Mouse (Mus musculus) liver, embryonic 11.5 days (tissue): ENCODE results near the gene Rnf220. TPM values are rescaled to one million over a fixed set of nuclear protein-coding genes. Genes with fewer than 3 reads are reported as not detected.

Experiments
- ATAC-seq: fragments of 200-750 bp; cut with Nextera tagmentation; replicated peaks from 2 replicates; pipeline ENCODE4 v1.8.0; 2017; ENCODE audit warnings: moderate number of reproducible peaks, mild to moderate bottlenecking, moderate TSS enrichment, moderate library complexity; ENCODE audit not compliant: low FRiP score
- DNase-seq: peaks from one replicate; pipeline ENCODE4 v3.0.0-alpha.2; 2017; ENCODE audit warnings: low spot score
- H3K27ac ChIP-seq: fragments of 300-500 bp; sonication (generic); 2 replicates; pipeline ENCODE4 v1.5.1; 2014; ENCODE audit warnings: mild to moderate bottlenecking, low read depth, low read length, control low read depth
- H3K27me3 ChIP-seq: fragments of 300-500 bp; sonication (generic); replicated peaks from 2 replicates; pipeline ENCODE4 v1.6.1; 2014; ENCODE audit warnings: low read length, mixed read lengths; ENCODE audit not compliant: control insufficient read depth, insufficient read depth
- H3K36me3 ChIP-seq: fragments of 300-500 bp; sonication (generic); 2 replicates; pipeline ENCODE4 v1.6.1; 2014; ENCODE audit warnings: mild to moderate bottlenecking, low read length, moderate library complexity, mixed read lengths; ENCODE audit not compliant: control insufficient read depth, insufficient read depth
- H3K4me1 ChIP-seq: fragments of 300-500 bp; sonication (generic); replicated peaks from 2 replicates; pipeline ENCODE4 v1.6.1; 2014; ENCODE audit warnings: low read length, mixed read lengths; ENCODE audit not compliant: control insufficient read depth, insufficient read depth
- H3K4me2 ChIP-seq: fragments of 300-500 bp; sonication (generic); 2 replicates; pipeline ENCODE4 v1.6.1; 2014; ENCODE audit warnings: mild to moderate bottlenecking, control low read depth, moderate library complexity
- H3K4me3 ChIP-seq: fragments of 300-500 bp; sonication (generic); 2 replicates; pipeline ENCODE4 v1.5.1; 2014; ENCODE audit warnings: low read depth, low read length, control low read depth
- H3K9ac ChIP-seq: fragments of 300-500 bp; sonication (generic); 2 replicates; pipeline ENCODE4 v1.6.1; 2014; ENCODE audit warnings: low read depth, low read length, control low read depth
- H3K9me3 ChIP-seq: fragments of 300-500 bp; sonication (generic); 2 replicates; pipeline ENCODE4 v1.6.1; 2016; ENCODE audit warnings: low read length, inconsistent platforms, mixed read lengths; ENCODE audit not compliant: control insufficient read depth
- WGBS: fragments of 180-500 bp; shearing (Covaris S2); extraction: QIAGEN DNeasy Blood & Tissue Kit; methylation state at CpG from one replicate; pipeline ENCODE4 v1.1.7; 2014; 5-methylcytosine and 5-hydroxymethylcytosine counted together
- polyA plus RNA-seq: library from polyadenylated mRNA; unstranded; fragments of >200 nt; fragmentation: Nextera tagmentation; extraction: Ambion mirVana; gene quantifications from 2 replicates; pipeline ENCODE4 v1.2.1, GENCODE M21; 2014

Gene Rnf220
- polyA plus RNA-seq, 1 experiment from 2014 or later, result 70.9 TPM

- 15% methylated on average over 1 of the region's 1 CpGs for WGBS
- H3K36me3 ChIP-seq, result no peaks in the 10 kb centered on the region
- peaks cover 9% of the 10 kb centered on the region for H3K4me1 ChIP-seq
- ATAC-seq, result no peak
- no peak overlapping the region for H3K4me2 ChIP-seq
- no peaks in the 10 kb centered on the region for H3K9me3 ChIP-seq
- H3K4me3 ChIP-seq, result no peak overlapping the region
- no peak for DNase-seq
- no peak overlapping the region for H3K27ac ChIP-seq
- no peak overlapping the region for H3K9ac ChIP-seq
- H3K27me3 ChIP-seq, result no peaks in the 10 kb centered on the region; the same call in 1 of the 2 replicates
Observed at GRCm38 (mm10) chr4:117527952-117528351, 31.1 kb upstream of the Rnf220 start.

- Histone ChIP-seq H3K9ac (no peak overlapping the region), H3K27me3 (no peaks in the 10 kb centered on the region; the same call in none of the 2 replicates), H3K27ac (no peak overlapping the region), H3K4me1 (peaks cover 9% of the 10 kb centered on the region), H3K9me3 (no peaks in the 10 kb centered on the region), H3K4me2 (no peak overlapping the region), H3K4me3 (no peak overlapping the region), H3K36me3 (no peaks in the 10 kb centered on the region)
- DNase-seq (no peak), ATAC-seq (no peak)
- 66% methylated on average over 9 of the region's 9 CpGs for WGBS
Observed at GRCm38 (mm10) chr4:117527116-117527899, 30.5 kb upstream of the Rnf220 start.

- Histone ChIP-seq H3K4me2 (peak overlapping the region; percentile 28; the same call in 1 of the 2 replicates), H3K9me3 (no peaks in the 10 kb centered on the region), H3K27ac (no peak overlapping the region), H3K27me3 (no peaks in the 10 kb centered on the region; the same call in none of the 2 replicates), H3K4me3 (no peak overlapping the region), H3K4me1 (peaks cover 9% of the 10 kb centered on the region), H3K36me3 (no peaks in the 10 kb centered on the region), H3K9ac (no peak overlapping the region)
- DNase-seq, result no peak
- 59% methylated on average over 5 of the region's 5 CpGs for WGBS
- ATAC-seq, result peak; percentile 92
Observed at GRCm38 (mm10) chr4:117525990-117526389, 29.1 kb upstream of the Rnf220 start.

- H3K9me3 ChIP-seq, result no peaks in the 10 kb centered on the region
- H3K4me1 ChIP-seq, result peaks cover 9% of the 10 kb centered on the region
- no peaks in the 10 kb centered on the region; the same call in 1 of the 2 replicates for H3K27me3 ChIP-seq
- DNase-seq (no peak), ATAC-seq (no peak)
- H3K4me2 ChIP-seq, result no peak overlapping the region
- no peaks in the 10 kb centered on the region for H3K36me3 ChIP-seq
- 55% methylated on average over 2 of the region's 2 CpGs for WGBS
- no peak overlapping the region for H3K4me3 ChIP-seq
- H3K27ac ChIP-seq, result no peak overlapping the region
- no peak overlapping the region for H3K9ac ChIP-seq
Observed at GRCm38 (mm10) chr4:117521350-117521749, 24.5 kb upstream of the Rnf220 start.

GRCm38 (mm10) chr4:117518246-117518645, 21.4 kb upstream of the Rnf220 start:
- 87% methylated on average over 4 of the region's 4 CpGs for WGBS
- H3K27me3 ChIP-seq, result no peaks in the 10 kb centered on the region; the same call in 1 of the 2 replicates
- H3K27ac ChIP-seq, result no peak overlapping the region
- no peaks in the 10 kb centered on the region for H3K9me3 ChIP-seq
- no peaks in the 10 kb centered on the region for H3K36me3 ChIP-seq
- H3K9ac ChIP-seq, result no peak overlapping the region
- DNase-seq (no peak), ATAC-seq (no peak)
- H3K4me3 ChIP-seq, result no peak overlapping the region
- H3K4me2 ChIP-seq, result no peak overlapping the region
- no peaks in the 10 kb centered on the region for H3K4me1 ChIP-seq

GRCm38 (mm10) chr4:117499043-117499442, 2.2 kb upstream of the Rnf220 start:
- no peak overlapping the region for H3K4me3 ChIP-seq
- H3K27me3 ChIP-seq, result peaks cover 46% of the 10 kb centered on the region
- H3K4me1 ChIP-seq, result peaks cover 26% of the 10 kb centered on the region
- no peak overlapping the region for H3K4me2 ChIP-seq
- DNase-seq (no peak), ATAC-seq (no peak)
- H3K9me3 ChIP-seq, result no peaks in the 10 kb centered on the region
- 79% methylated on average over 8 of the region's 8 CpGs for WGBS
- no peaks in the 10 kb centered on the region for H3K36me3 ChIP-seq
- H3K27ac ChIP-seq, result no peak overlapping the region
- no peak overlapping the region for H3K9ac ChIP-seq

- ATAC-seq (no peak), DNase-seq (peak; percentile 47)
- H3K27me3 ChIP-seq, result peaks cover 76% of the 10 kb centered on the region
- peak overlapping the region; percentile 94 for H3K4me2 ChIP-seq
- H3K9ac ChIP-seq, result peak overlapping the region; percentile 36; the same call in 1 of the 2 replicates
- H3K4me1 ChIP-seq, result peaks cover 26% of the 10 kb centered on the region
- H3K9me3 ChIP-seq, result no peaks in the 10 kb centered on the region
- peak overlapping the region; percentile 54 for H3K4me3 ChIP-seq
- no peak overlapping the region for H3K27ac ChIP-seq
- no peaks in the 10 kb centered on the region for H3K36me3 ChIP-seq
- 2% methylated on average over 33 of the region's 33 CpGs for WGBS
Observed at GRCm38 (mm10) chr4:117495869-117496401, 917 bp downstream of the Rnf220 start.

- peaks cover 26% of the 10 kb centered on the region for H3K4me1 ChIP-seq
- no peak for ATAC-seq
- peak overlapping the region; percentile 54 for H3K4me3 ChIP-seq
- peaks cover 85% of the 10 kb centered on the region for H3K27me3 ChIP-seq
- H3K27ac ChIP-seq, result no peak overlapping the region
- DNase-seq, result no peak
- H3K4me2 ChIP-seq, result peak overlapping the region; percentile 94
- H3K9ac ChIP-seq, result peak overlapping the region; percentile 46
- under 1% methylated on average over 46 of the region's 47 CpGs for WGBS
- H3K9me3 ChIP-seq, result no peaks in the 10 kb centered on the region
- no peaks in the 10 kb centered on the region for H3K36me3 ChIP-seq
Observed at GRCm38 (mm10) chr4:117494911-117495501, 1.8 kb downstream of the Rnf220 start.
